Mouse (Mus musculus) heart, adult 18-20 months (tissue): Measurements from ENCODE around the gene Cyp4v3. TPM values are rescaled to one million over a fixed set of nuclear protein-coding genes. Genes with fewer than 3 reads are reported as not detected.
"Not testable (repeated sequence)": the region's sequence is repeated elsewhere in the genome, so short reads cannot be mapped to it uniquely, and the experiment has no call there.

ENCODE experiments used
- DNase-seq, 2 experiments: peaks; one replicate each; pipeline ENCODE4 v3.0.0; 2021 to 2022; ENCODE audit warnings: mixed read lengths in 1 of 2
- long read RNA-seq, 2 experiments: library from polyadenylated mRNA; stranded (forward); transcript quantifications; one replicate each; pipeline ENCODE4 v2.0.0; 2021
- total RNA-seq, 2 experiments: library from RNA; stranded (reverse); gene quantifications; 2 replicates each; pipeline ENCODE4 v1.2.3; 2021

Cyp4v3 gene
- total RNA-seq = 1 to 10 TPM; 2.2 to 2.8 TPM
- long read RNA-seq, experiment 1, partial matches to known transcripts = 0 of 3 reads
- long read RNA-seq, experiment 1, other reads (novel, unspliced or antisense) = 0 of 3 reads
- long read RNA-seq, experiment 2, partial matches to known transcripts = 0 of 1 reads
- long read RNA-seq, experiment 2, other reads (novel, unspliced or antisense) = 0 of 1 reads

GRCm38 (mm10) chr8:45332685-45333409 is at the start of gene Cyp4v3:
Gene Cyp4v3 (minus strand): TSS chr8:45333216.
- peak; percentile 84 to 90 for DNase-seq

- no peak for DNase-seq
Measured at GRCm38 (mm10) chr8:45381963-45382347, 48.9 kb upstream of the Cyp4v3 start, which contains the start of gene Fam149a. Gene Fam149a (minus strand): TSS chr8:45382291.

GRCm38 (mm10) chr8:45381075-45381962 is 48.3 kb upstream of the Cyp4v3 start:
- DNase-seq = no peak

- DNase-seq = no peak
Measured at GRCm38 (mm10) chr8:45380598-45380997, 47.6 kb upstream of the Cyp4v3 start.

- DNase-seq = peak in 1 of 2 experiments; percentile 10
Measured at GRCm38 (mm10) chr8:45374071-45374470, 41.1 kb upstream of the Cyp4v3 start.

- no peak for DNase-seq
Measured at GRCm38 (mm10) chr8:45367154-45367553, 34.1 kb upstream of the Cyp4v3 start.

- no peak for DNase-seq
Measured at GRCm38 (mm10) chr8:45363220-45363619, 30.2 kb upstream of the Cyp4v3 start.

GRCm38 (mm10) chr8:45362323-45362722 is 29.3 kb upstream of the Cyp4v3 start:
- DNase-seq = peak in 1 of 2 experiments; percentile 34

- no peak for DNase-seq
Measured at GRCm38 (mm10) chr8:45359091-45359605, 26.1 kb upstream of the Cyp4v3 start.

- peak; percentile 32 to 57 for DNase-seq
Measured at GRCm38 (mm10) chr8:45358132-45358918, 25.3 kb upstream of the Cyp4v3 start.

GRCm38 (mm10) chr8:45355809-45356208 is 22.8 kb upstream of the Cyp4v3 start:
- DNase-seq = no peak

- peak; percentile 47 to 83 for DNase-seq
Measured at GRCm38 (mm10) chr8:45345031-45345430, 12.0 kb upstream of the Cyp4v3 start.

GRCm38 (mm10) chr8:45344298-45344697 is 11.3 kb upstream of the Cyp4v3 start:
- no peak for DNase-seq

GRCm38 (mm10) chr8:45341630-45342628 is 8.9 kb upstream of the Cyp4v3 start:
- no peak for DNase-seq

- DNase-seq = peak; percentile 49 to 57
Measured at GRCm38 (mm10) chr8:45333493-45333892, 477 bp upstream of the Cyp4v3 start.

- DNase-seq = no peak
Measured at GRCm38 (mm10) chr8:45330856-45331255, 2.2 kb downstream of the Cyp4v3 start.

- DNase-seq = peak; percentile 15 to 33
Measured at GRCm38 (mm10) chr8:45329206-45329980, 3.6 kb downstream of the Cyp4v3 start.

- DNase-seq = not testable (repeated sequence)
Measured at GRCm38 (mm10) chr8:45327076-45327475, 5.9 kb downstream of the Cyp4v3 start.

GRCm38 (mm10) chr8:45324151-45324550 is 8.9 kb downstream of the Cyp4v3 start:
- DNase-seq = no peak
